Mouse (Mus musculus) hindbrain, embryonic 16.5 days (tissue): ENCODE data around the gene Osmr. TPM values are rescaled to one million over a fixed set of nuclear protein-coding genes. Genes with fewer than 3 reads are reported as not detected.

Experiments
- ATAC-seq: fragments of 200-750 bp; cut with Nextera tagmentation; 2 replicates; pipeline ENCODE4 v1.8.0; 2017; ENCODE audit warnings: moderate TSS enrichment, moderate library complexity
- H3K27ac ChIP-seq: fragments of 300-500 bp; sonication (generic); 2 replicates; pipeline ENCODE4 v1.5.1; 2014; ENCODE audit warnings: low read depth, mild to moderate bottlenecking, control low read depth, low read length, moderate library complexity
- H3K27me3 ChIP-seq: fragments of 300-500 bp; sonication (generic); replicated peaks from 2 replicates; pipeline ENCODE4 v1.6.1; 2014; ENCODE audit warnings: low read length; ENCODE audit not compliant: control insufficient read depth, insufficient read depth
- H3K36me3 ChIP-seq: fragments of 300-500 bp; sonication (generic); 2 replicates; pipeline ENCODE4 v1.6.1; 2014; ENCODE audit warnings: mild to moderate bottlenecking, low read length, moderate library complexity, mixed read lengths; ENCODE audit not compliant: control insufficient read depth, insufficient read depth
- H3K4me1 ChIP-seq: fragments of 300-500 bp; sonication (generic); 2 replicates; pipeline ENCODE4 v1.6.1; 2014; ENCODE audit warnings: low read depth, low read length; ENCODE audit not compliant: control insufficient read depth, insufficient read depth
- H3K4me2 ChIP-seq: fragments of 300-500 bp; sonication (generic); 2 replicates; pipeline ENCODE4 v1.6.1; 2014; ENCODE audit warnings: mild to moderate bottlenecking, low read length, control low read depth, moderate library complexity
- H3K4me3 ChIP-seq: fragments of 300-500 bp; sonication (generic); 2 replicates; pipeline ENCODE4 v1.5.1; 2014; ENCODE audit warnings: mild to moderate bottlenecking, low read length, control low read depth, moderate library complexity
- H3K9ac ChIP-seq: fragments of 300-500 bp; sonication (generic); 2 replicates; pipeline ENCODE4 v1.6.1; 2014; ENCODE audit warnings: low read depth, mild to moderate bottlenecking, control low read depth, low read length, moderate library complexity
- H3K9me3 ChIP-seq: fragments of 300-500 bp; sonication (generic); 2 replicates; pipeline ENCODE4 v1.6.1; 2014; ENCODE audit warnings: mild to moderate bottlenecking, low read length, moderate library complexity; ENCODE audit not compliant: control insufficient read depth
- WGBS: fragments of 180-500 bp; shearing (Covaris S2); extraction: QIAGEN DNeasy Blood & Tissue Kit; methylation state at CpG from one replicate; pipeline ENCODE4 v1.1.7; 2014; 5-methylcytosine and 5-hydroxymethylcytosine counted together
- polyA plus RNA-seq: library from polyadenylated mRNA; unstranded; fragments of >200 nt; fragmentation: Nextera tagmentation; extraction: Ambion mirVana; gene quantifications from 2 replicates; pipeline ENCODE4 v1.2.1, GENCODE M21; 2015

The Osmr gene
- 2.1 and 2.6 TPM in 2 replicates for polyA plus RNA-seq

- H3K4me1 ChIP-seq: peaks cover 7% of the 10 kb centered on the region
- peak within 1 kb of the TSS; percentile 59 for H3K9ac ChIP-seq
- H3K27ac ChIP-seq: no peak within 1 kb of the TSS; the same call in 1 of the 2 replicates
- 8% methylated on average over 16 of the region's 16 CpGs for WGBS
- H3K36me3 ChIP-seq: no peaks in the 10 kb centered on the region
- no peaks in the 10 kb centered on the region for H3K9me3 ChIP-seq
- H3K27me3 ChIP-seq: peaks cover 15% of the 10 kb centered on the region
- peak within 1 kb of the TSS; percentile 83 for H3K4me2 ChIP-seq
- peak within 1 kb of the TSS; percentile 45 for H3K4me3 ChIP-seq
- no peak for ATAC-seq
Observed at GRCm38 (mm10) chr15:6874601-6875019, at the start of gene Osmr. TSS of gene Osmr (minus strand) at chr15:6874969.

GRCm38 (mm10) chr15:6919406-6919805, 44.6 kb upstream of the Osmr start:
- ATAC-seq: no peak
- no peaks in the 10 kb centered on the region for H3K4me1 ChIP-seq
- H3K9ac ChIP-seq: no peak overlapping the region
- no peaks in the 10 kb centered on the region for H3K9me3 ChIP-seq
- no peaks in the 10 kb centered on the region for H3K36me3 ChIP-seq
- no peaks in the 10 kb centered on the region for H3K27me3 ChIP-seq
- H3K4me2 ChIP-seq: no peak overlapping the region
- no peak overlapping the region for H3K4me3 ChIP-seq
- WGBS: 81% methylated on average over 6 of the region's 6 CpGs
- no peak overlapping the region for H3K27ac ChIP-seq

- no peaks in the 10 kb centered on the region for H3K27me3 ChIP-seq
- no peak overlapping the region for H3K9ac ChIP-seq
- 89% methylated on average over 6 of the region's 6 CpGs for WGBS
- no peaks in the 10 kb centered on the region for H3K36me3 ChIP-seq
- no peak overlapping the region for H3K27ac ChIP-seq
- no peak overlapping the region for H3K4me3 ChIP-seq
- no peaks in the 10 kb centered on the region for H3K9me3 ChIP-seq
- no peak overlapping the region for H3K4me2 ChIP-seq
- ATAC-seq: no peak
- H3K4me1 ChIP-seq: peaks cover 2% of the 10 kb centered on the region; the same call in 1 of the 2 replicates
Observed at GRCm38 (mm10) chr15:6914163-6914562, 39.4 kb upstream of the Osmr start.

- no peaks in the 10 kb centered on the region; the same call in 1 of the 2 replicates for H3K27me3 ChIP-seq
- peaks cover 2% of the 10 kb centered on the region; the same call in 1 of the 2 replicates for H3K4me1 ChIP-seq
- WGBS: 5% methylated on average over 11 of the region's 11 CpGs
- no peak overlapping the region for H3K27ac ChIP-seq
- no peaks in the 10 kb centered on the region for H3K9me3 ChIP-seq
- H3K4me2 ChIP-seq: peak overlapping the region; percentile 40; the same call in 1 of the 2 replicates
- H3K9ac ChIP-seq: no peak overlapping the region
- peak; percentile 96 for ATAC-seq
- no peaks in the 10 kb centered on the region for H3K36me3 ChIP-seq
- H3K4me3 ChIP-seq: no peak overlapping the region
Observed at GRCm38 (mm10) chr15:6909669-6910068, 34.9 kb upstream of the Osmr start.

- peaks cover 2% of the 10 kb centered on the region; the same call in 1 of the 2 replicates for H3K4me1 ChIP-seq
- H3K36me3 ChIP-seq: no peaks in the 10 kb centered on the region
- no peak overlapping the region for H3K4me2 ChIP-seq
- WGBS: 74% methylated on average over 14 of the region's 14 CpGs
- ATAC-seq: 0 out of 2 replicates have a peak, but pooled peaks have one; percentile 18
- H3K4me3 ChIP-seq: no peak overlapping the region
- H3K27ac ChIP-seq: no peak overlapping the region
- H3K9ac ChIP-seq: no peak overlapping the region
- H3K9me3 ChIP-seq: no peaks in the 10 kb centered on the region
- H3K27me3 ChIP-seq: no peaks in the 10 kb centered on the region; the same call in 1 of the 2 replicates
Observed at GRCm38 (mm10) chr15:6909084-6909483, 34.3 kb upstream of the Osmr start.

GRCm38 (mm10) chr15:6908601-6909000, 33.8 kb upstream of the Osmr start:
- Histone ChIP-seq H3K9me3 (no peaks in the 10 kb centered on the region), H3K4me2 (no peak overlapping the region), H3K4me1 (peaks cover 2% of the 10 kb centered on the region; the same call in 1 of the 2 replicates), H3K27ac (no peak overlapping the region), H3K27me3 (no peaks in the 10 kb centered on the region; the same call in 1 of the 2 replicates), H3K4me3 (no peak overlapping the region), H3K36me3 (no peaks in the 10 kb centered on the region), H3K9ac (no peak overlapping the region)
- WGBS: 72% methylated on average over 5 of the region's 5 CpGs
- ATAC-seq: no peak

- 85% methylated on average over 19 of the region's 19 CpGs for WGBS
- no peaks in the 10 kb centered on the region; the same call in 1 of the 2 replicates for H3K27me3 ChIP-seq
Observed at GRCm38 (mm10) chr15:6906260-6907047, 31.7 kb upstream of the Osmr start.

GRCm38 (mm10) chr15:6905726-6906125, 31.0 kb upstream of the Osmr start:
- H3K27me3 ChIP-seq: no peaks in the 10 kb centered on the region; the same call in 1 of the 2 replicates
- H3K4me1 ChIP-seq: peaks cover 2% of the 10 kb centered on the region; the same call in 1 of the 2 replicates
- no peaks in the 10 kb centered on the region for H3K9me3 ChIP-seq
- no peak overlapping the region for H3K27ac ChIP-seq
- no peak for ATAC-seq
- WGBS: 94% methylated on average over 4 of the region's 4 CpGs
- no peak overlapping the region for H3K4me3 ChIP-seq
- H3K4me2 ChIP-seq: no peak overlapping the region
- no peak overlapping the region for H3K9ac ChIP-seq
- H3K36me3 ChIP-seq: no peaks in the 10 kb centered on the region

More at GRCm38 (mm10) chr15:6906260-6907047, 31.7 kb upstream of the Osmr start:
- ATAC-seq: no peak
- Histone ChIP-seq H3K9ac (no peak overlapping the region), H3K4me2 (no peak overlapping the region), H3K36me3 (no peaks in the 10 kb centered on the region), H3K27ac (no peak overlapping the region), H3K4me1 (peaks cover 2% of the 10 kb centered on the region; the same call in 1 of the 2 replicates), H3K9me3 (no peaks in the 10 kb centered on the region), H3K4me3 (no peak overlapping the region)

- 62% methylated on average over 9 of the region's 9 CpGs for WGBS
- H3K27ac ChIP-seq: no peak overlapping the region
- ATAC-seq: no peak
- H3K9me3 ChIP-seq: 0 out of 2 replicates have a peak, but pooled peaks cover 4% of the 10 kb centered on the region
- H3K4me2 ChIP-seq: no peak overlapping the region
- no peak overlapping the region for H3K9ac ChIP-seq
- no peak overlapping the region for H3K4me3 ChIP-seq
- H3K36me3 ChIP-seq: no peaks in the 10 kb centered on the region
- no peaks in the 10 kb centered on the region; the same call in 1 of the 2 replicates for H3K27me3 ChIP-seq
- H3K4me1 ChIP-seq: no peaks in the 10 kb centered on the region
Observed at GRCm38 (mm10) chr15:6903286-6903975, 28.7 kb upstream of the Osmr start.
